In genomic region chr1:189975660-189976059, GRCm38 (mm10) we compare ENCODE assay signal across 23 mouse cellular contexts. TPM values are rescaled to one million over a fixed set of nuclear protein-coding genes. Genes with fewer than 3 reads are reported as not detected.
DNase-seq lines count a peak whose midpoint lies in the region; ATAC-seq and TF ChIP-seq lines count a peak whose summit lies in the region.
"Had no signal": no experiment of that assay in that cellular context is flagged by ENCODE, and none has a peak within 500 bp of the region (broad histone marks: within the 10 kb centered on the region; RNA-seq: fewer than 3 reads in every experiment).

No protein-coding gene starts in this region.

- WGBS in forebrain, postnatal 0 days = 73% methylated on average over 9 of the region's 9 CpGs
- WGBS in forebrain, embryonic 14.5 days = 85% methylated on average over 9 of the region's 9 CpGs
- WGBS in midbrain, embryonic 10.5 days = 75% methylated on average over 9 of the region's 9 CpGs
- WGBS in midbrain, embryonic 16.5 days = 45% methylated on average over 9 of the region's 9 CpGs
- 42% methylated on average over 9 of the region's 9 CpGs for WGBS in midbrain, embryonic 13.5 days
- WGBS in midbrain, postnatal 0 days = 30% methylated on average over 9 of the region's 9 CpGs
- 82% methylated on average over 9 of the region's 9 CpGs for WGBS in intestine, embryonic 15.5 days

- DNase-seq in forebrain, postnatal 0 days = peak; percentile 33
- DNase-seq in forebrain, embryonic 14.5 days (ENCODE audit: low spot score) = no peak
- no peak for DNase-seq in midbrain, embryonic 10.5 days (ENCODE audit: low spot score)
- peak; percentile 9 for DNase-seq in midbrain, postnatal 0 days (ENCODE audit: low spot score)
- no peak for DNase-seq in kidney, postnatal 25 days
- DNase-seq: adrenal gland, adult 2 months; adrenal gland, postnatal 14 days; B cell, adult 2 months; cerebellum, adult 18-20 months; cerebellum, adult 9-10 months; gastrocnemius, adult 2 months; gastrocnemius, postnatal 14 days; heart, adult 11 months had no signal

- H3K4me2 ChIP-seq in forebrain, postnatal 0 days (ENCODE audit: low read depth) = no peak overlapping the region
- H3K4me2 ChIP-seq in forebrain, embryonic 14.5 days (ENCODE audit: low read length) = no peak overlapping the region
- no peak overlapping the region for H3K4me2 ChIP-seq in midbrain, embryonic 16.5 days (ENCODE audit: low read length)
- no peak overlapping the region for H3K4me2 ChIP-seq in midbrain, embryonic 13.5 days (replicated peaks)
- H3K4me2 ChIP-seq in midbrain, postnatal 0 days (ENCODE audit: low read depth, low read length, poor library complexity, severe bottlenecking) = no peak overlapping the region
- H3K4me2 ChIP-seq in intestine, embryonic 15.5 days (replicated peaks) = no peak overlapping the region
- H3K4me2 ChIP-seq: embryonic facial prominence, embryonic 12.5 days; forebrain, embryonic 12.5 days; heart, embryonic 11.5 days; hindbrain, embryonic 15.5 days had no signal

- H3K9ac ChIP-seq in forebrain, postnatal 0 days = 0 out of 2 replicates have a peak overlapping the region, but pooled peaks have one; percentile 22
- H3K9ac ChIP-seq in forebrain, embryonic 14.5 days (ENCODE audit: low read length) = no peak overlapping the region
- H3K9ac ChIP-seq in midbrain, embryonic 16.5 days (ENCODE audit: low read depth, low read length) = no peak overlapping the region
- no peak overlapping the region for H3K9ac ChIP-seq in midbrain, embryonic 13.5 days (replicated peaks)
- H3K9ac ChIP-seq in midbrain, postnatal 0 days (replicated peaks; ENCODE audit: low read length, poor library complexity, severe bottlenecking) = no peak overlapping the region
- H3K9ac ChIP-seq in intestine, embryonic 15.5 days = no peak overlapping the region
- H3K9ac ChIP-seq: embryonic facial prominence, embryonic 12.5 days; forebrain, embryonic 12.5 days; hindbrain, embryonic 15.5 days had no signal

- H3K4me3 ChIP-seq in forebrain, postnatal 0 days (ENCODE audit: low read depth, low read length) = no peak overlapping the region
- H3K4me3 ChIP-seq in forebrain, embryonic 14.5 days (ENCODE audit: low read depth, low read length) = no peak overlapping the region
- H3K4me3 ChIP-seq in midbrain, embryonic 10.5 days = no peak overlapping the region
- H3K4me3 ChIP-seq in midbrain, embryonic 16.5 days (ENCODE audit: low read depth, low read length) = no peak overlapping the region
- H3K4me3 ChIP-seq in midbrain, embryonic 13.5 days (replicated peaks) = no peak overlapping the region
- H3K4me3 ChIP-seq in midbrain, postnatal 0 days (ENCODE audit: low read depth, low read length) = no peak overlapping the region
- H3K4me3 ChIP-seq in intestine, embryonic 15.5 days (replicated peaks) = no peak overlapping the region
- H3K4me3 ChIP-seq: embryonic facial prominence, embryonic 12.5 days; erythroblast, embryonic 14.5 days; forebrain, embryonic 12.5 days; gastrocnemius, adult 2 months; hindbrain, embryonic 15.5 days had no signal

- no peaks in the 10 kb centered on the region for H3K27me3 ChIP-seq in forebrain, postnatal 0 days (ENCODE audit: insufficient read depth, low read length)
- no peaks in the 10 kb centered on the region for H3K27me3 ChIP-seq in forebrain, embryonic 14.5 days (replicated peaks; ENCODE audit: control insufficient read depth, insufficient read depth, low read length)
- peaks cover 9% of the 10 kb centered on the region for H3K27me3 ChIP-seq in midbrain, embryonic 10.5 days (ENCODE audit: low read depth, poor library complexity, severe bottlenecking)
- H3K27me3 ChIP-seq in midbrain, embryonic 16.5 days (ENCODE audit: control insufficient read depth, insufficient read depth, low read depth, low read length) = no peaks in the 10 kb centered on the region
- 0 out of 2 replicates have a peak, but pooled peaks cover 4% of the 10 kb centered on the region for H3K27me3 ChIP-seq in midbrain, embryonic 13.5 days
- no peaks in the 10 kb centered on the region for H3K27me3 ChIP-seq in midbrain, postnatal 0 days (ENCODE audit: insufficient read depth, low read length)
- no peaks in the 10 kb centered on the region for H3K27me3 ChIP-seq in intestine, embryonic 15.5 days (replicated peaks)
- H3K27me3 ChIP-seq: embryonic facial prominence, embryonic 12.5 days; hindbrain, embryonic 15.5 days had no signal

- H3K36me3 ChIP-seq in forebrain, postnatal 0 days (ENCODE audit: insufficient read depth) = no peaks in the 10 kb centered on the region
- no peaks in the 10 kb centered on the region for H3K36me3 ChIP-seq in forebrain, embryonic 14.5 days (ENCODE audit: control insufficient read depth, insufficient read depth, low read length)
- no peaks in the 10 kb centered on the region for H3K36me3 ChIP-seq in midbrain, embryonic 10.5 days
- H3K36me3 ChIP-seq in midbrain, embryonic 16.5 days (ENCODE audit: control insufficient read depth, insufficient read depth, low read length) = no peaks in the 10 kb centered on the region
- H3K36me3 ChIP-seq in midbrain, embryonic 13.5 days = no peaks in the 10 kb centered on the region
- no peaks in the 10 kb centered on the region for H3K36me3 ChIP-seq in midbrain, postnatal 0 days (ENCODE audit: insufficient read depth, low read length)
- H3K36me3 ChIP-seq in intestine, embryonic 15.5 days = no peaks in the 10 kb centered on the region
- H3K36me3 ChIP-seq: embryonic facial prominence, embryonic 12.5 days; forebrain, embryonic 12.5 days; hindbrain, embryonic 15.5 days had no signal

- ATAC-seq in forebrain, postnatal 0 days = peak; percentile 27; the same call in 1 of the 2 replicates
- ATAC-seq in forebrain, embryonic 14.5 days = no peak
- ATAC-seq in midbrain, embryonic 16.5 days = no peak
- ATAC-seq in midbrain, embryonic 13.5 days = peak; percentile 62
- ATAC-seq in midbrain, postnatal 0 days (ENCODE audit: low FRiP score) = no peak
- ATAC-seq in intestine, embryonic 15.5 days = no peak
- ATAC-seq: forebrain, embryonic 16.5 days; intestine, embryonic 16.5 days had no signal

- H3K27ac ChIP-seq in forebrain, postnatal 0 days (ENCODE audit: low read depth, low read length) = no peak overlapping the region
- no peak overlapping the region for H3K27ac ChIP-seq in forebrain, embryonic 14.5 days (ENCODE audit: low read depth, low read length)
- H3K27ac ChIP-seq in midbrain, embryonic 10.5 days (replicated peaks) = 0 out of 2 replicates have a peak overlapping the region, but pooled peaks have one; percentile 18
- H3K27ac ChIP-seq in midbrain, embryonic 16.5 days (ENCODE audit: low read length) = no peak overlapping the region
- no peak overlapping the region for H3K27ac ChIP-seq in midbrain, embryonic 13.5 days
- H3K27ac ChIP-seq in midbrain, postnatal 0 days (ENCODE audit: low read depth, low read length) = no peak overlapping the region
- no peak overlapping the region for H3K27ac ChIP-seq in intestine, embryonic 15.5 days
- H3K27ac ChIP-seq: embryonic facial prominence, embryonic 12.5 days; forebrain, embryonic 12.5 days; gastrocnemius, adult 2 months; hindbrain, embryonic 15.5 days had no signal

- H3K4me1 ChIP-seq in forebrain, postnatal 0 days (ENCODE audit: insufficient read depth) = no peaks in the 10 kb centered on the region
- H3K4me1 ChIP-seq in forebrain, embryonic 14.5 days (ENCODE audit: control insufficient read depth, insufficient read depth, low read length) = no peaks in the 10 kb centered on the region
- H3K4me1 ChIP-seq in midbrain, embryonic 10.5 days = peaks cover 30% of the 10 kb centered on the region
- H3K4me1 ChIP-seq in midbrain, embryonic 16.5 days (ENCODE audit: control insufficient read depth, insufficient read depth, low read length) = 0 out of 2 replicates have a peak, but pooled peaks cover 3% of the 10 kb centered on the region
- peaks cover 19% of the 10 kb centered on the region for H3K4me1 ChIP-seq in midbrain, embryonic 13.5 days (replicated peaks)
- no peaks in the 10 kb centered on the region for H3K4me1 ChIP-seq in midbrain, postnatal 0 days (ENCODE audit: insufficient read depth, low read length)
- no peaks in the 10 kb centered on the region for H3K4me1 ChIP-seq in intestine, embryonic 15.5 days (replicated peaks)

- no peak for TF ChIP-seq CTCF in forebrain, postnatal 0 days (IDR thresholded peaks at IDR 0.05; ENCODE audit: low read depth)
- TF ChIP-seq CTCF in midbrain, postnatal 0 days (IDR thresholded peaks at IDR 0.05) = no peak

- no peaks in the 10 kb centered on the region for H3K9me3 ChIP-seq in forebrain, postnatal 0 days (ENCODE audit: low read length)
- H3K9me3 ChIP-seq in forebrain, embryonic 14.5 days (replicated peaks; ENCODE audit: control insufficient read depth, low read length) = no peaks in the 10 kb centered on the region
- no peaks in the 10 kb centered on the region for H3K9me3 ChIP-seq in midbrain, embryonic 10.5 days (replicated peaks)
- H3K9me3 ChIP-seq in midbrain, embryonic 16.5 days (replicated peaks; ENCODE audit: control insufficient read depth, low read length, poor library complexity, severe bottlenecking) = no peaks in the 10 kb centered on the region
- H3K9me3 ChIP-seq in midbrain, embryonic 13.5 days = no peaks in the 10 kb centered on the region
- H3K9me3 ChIP-seq in midbrain, postnatal 0 days (ENCODE audit: low read length) = no peaks in the 10 kb centered on the region
- no peaks in the 10 kb centered on the region for H3K9me3 ChIP-seq in intestine, embryonic 15.5 days
- H3K9me3 ChIP-seq: embryonic facial prominence, embryonic 12.5 days; forebrain, embryonic 12.5 days; hindbrain, embryonic 15.5 days had no signal

RNA-seq across cellular contexts. Expression of gene Smyd2, which starts 53.5 kb away (rescaled TPM):
- 75.9 and 87.2 TPM in 2 replicates for total RNA-seq in forebrain, postnatal 0 days (2014; rRNA removed)
- 109 and 116 TPM in 2 replicates for polyA plus RNA-seq in forebrain, postnatal 0 days (2015; fragmentation: Nextera tagmentation; extraction: Ambion mirVana)
- polyA plus RNA-seq in forebrain, embryonic 14.5 days (2014; fragmentation: Nextera tagmentation; extraction: Ambion mirVana) = 63.9 and 70.5 TPM in 2 replicates
- polyA plus RNA-seq in midbrain, embryonic 10.5 days (2016; fragmentation: Nextera tagmentation; extraction: Ambion mirVana) = 62.7 and 68.3 TPM in 2 replicates
- polyA plus RNA-seq in midbrain, embryonic 16.5 days (2015; fragmentation: Nextera tagmentation; extraction: Ambion mirVana) = 77.0 and 78.7 TPM in 2 replicates
- 44.2 and 45.0 TPM in 2 replicates for polyA plus RNA-seq in midbrain, embryonic 13.5 days (2015; fragmentation: Nextera tagmentation; extraction: Ambion mirVana)
- total RNA-seq in midbrain, postnatal 0 days (2014; rRNA removed) = 62.3 and 66.3 TPM in 2 replicates
- polyA plus RNA-seq in midbrain, postnatal 0 days (2015; fragmentation: Nextera tagmentation; extraction: Ambion mirVana) = 88.7 and 91.9 TPM in 2 replicates
- polyA plus RNA-seq in intestine, embryonic 15.5 days (2015; fragmentation: Nextera tagmentation; extraction: Ambion mirVana) = 101 and 112 TPM in 2 replicates

Comparison
In these comparisons a context has a peak if more than half of its experiments do, and no peak if none do; other contexts are left out.
1. ATAC-seq: peak in forebrain, postnatal 0 days (single experiment) and midbrain, embryonic 13.5 days (single experiment); none in forebrain, embryonic 14.5 days (single experiment), midbrain, embryonic 16.5 days (single experiment), midbrain, postnatal 0 days (single experiment) and intestine, embryonic 15.5 days (single experiment).
2. DNase-seq: peak in forebrain, postnatal 0 days (single experiment) and midbrain, postnatal 0 days (single experiment); none in forebrain, embryonic 14.5 days (single experiment), midbrain, embryonic 10.5 days (single experiment) and kidney, postnatal 25 days (0 of 2).